Mouse (Mus musculus): Measurements from ENCODE around the gene Gtf2ird1. TPM values are rescaled to one million over a fixed set of nuclear protein-coding genes. Genes with fewer than 3 reads are reported as not detected.
"Not testable (repeated sequence)": the region's sequence is repeated elsewhere in the genome, so short reads cannot be mapped to it uniquely, and the experiment has no call there.

The Gtf2ird1 gene
- total RNA-seq, 2 experiments from 2014 or later = 5.5 to 23.1 TPM

DNA sequence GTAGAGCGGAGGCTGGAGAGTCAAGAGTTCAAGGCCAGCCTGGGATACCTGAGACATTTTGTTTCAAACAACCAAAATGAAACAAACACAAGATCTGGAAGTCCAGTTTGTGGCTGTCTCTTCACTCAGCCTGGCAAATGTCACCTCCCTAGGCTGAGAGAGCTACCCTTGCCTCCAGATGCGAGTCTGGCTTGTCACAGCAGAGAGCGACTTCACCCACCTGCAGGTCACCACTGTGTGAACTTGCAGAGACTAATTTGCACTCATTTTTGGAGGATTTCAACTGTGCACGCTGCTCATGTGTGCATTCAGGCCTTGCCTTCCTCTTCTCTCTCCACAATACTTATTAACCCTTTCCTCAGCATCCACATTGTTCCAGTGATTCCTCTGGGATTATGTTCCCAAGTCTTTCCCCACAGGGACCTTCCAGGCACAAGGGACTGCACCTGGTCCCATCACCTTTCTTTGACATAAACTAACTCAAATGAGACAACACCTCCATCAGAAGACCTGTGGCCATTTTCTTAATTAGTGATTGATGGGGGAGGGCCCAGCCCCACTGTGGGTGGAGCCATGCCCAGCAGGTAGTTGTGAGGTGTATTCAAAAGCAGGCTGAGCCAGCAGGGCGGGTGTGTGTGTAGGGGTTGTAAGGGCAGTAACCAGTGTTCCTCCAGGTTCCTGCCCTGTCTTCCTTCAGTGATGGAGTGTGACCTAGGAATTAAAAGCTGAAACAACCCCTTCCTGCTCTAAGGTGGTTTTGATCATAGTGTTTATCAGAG lies 84.8 kb downstream of the Gtf2ird1 start:
- no peak for ATAC-seq (replicated peaks; ENCODE audit: low FRiP score, low TSS enrichment, poor library complexity, severe bottlenecking)

DNA sequence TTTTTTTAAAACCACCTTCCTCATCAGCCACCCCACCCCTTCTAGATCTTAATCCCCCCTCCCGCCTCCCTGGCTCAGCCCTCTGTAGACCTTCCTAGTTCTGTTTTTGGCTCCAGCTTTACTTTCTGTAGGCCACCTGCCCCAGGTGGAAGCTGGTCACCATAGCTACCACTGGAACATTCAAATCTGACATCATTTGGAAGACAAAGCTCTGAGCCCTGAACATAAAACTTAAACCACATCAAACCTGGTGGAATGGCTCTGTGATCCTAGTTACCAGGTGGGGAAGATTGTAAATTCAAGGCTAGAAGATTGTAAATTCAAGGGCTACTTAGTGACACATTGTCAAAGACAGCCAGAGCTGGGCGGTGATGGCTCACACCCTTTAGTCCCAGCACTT lies 85.7 kb downstream of the Gtf2ird1 start:
- no peak for ATAC-seq (replicated peaks; ENCODE audit: low FRiP score, low TSS enrichment, poor library complexity, severe bottlenecking)

DNA sequence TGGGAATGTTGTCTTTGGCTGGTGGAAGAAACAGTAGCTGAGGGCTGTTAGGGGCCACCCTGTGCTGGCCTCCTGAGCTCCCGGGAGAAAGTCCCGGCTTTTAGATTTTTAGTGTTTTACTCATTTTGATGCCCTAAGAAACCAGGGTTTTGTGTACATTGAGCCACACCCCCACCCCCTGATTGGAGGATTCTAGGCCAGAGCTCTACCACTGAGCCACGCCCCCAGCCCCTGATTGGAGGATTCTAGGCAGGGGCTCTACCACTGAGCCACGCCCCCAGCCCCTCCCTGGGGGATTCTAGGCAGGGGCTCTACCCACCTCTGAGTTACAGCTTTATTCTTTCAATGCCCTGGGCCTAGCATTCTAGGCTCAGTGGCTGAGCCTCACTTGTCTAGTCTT lies 97.4 kb downstream of the Gtf2ird1 start:
- ATAC-seq (replicated peaks; ENCODE audit: low FRiP score, low TSS enrichment, poor library complexity, severe bottlenecking) = no peak

DNA sequence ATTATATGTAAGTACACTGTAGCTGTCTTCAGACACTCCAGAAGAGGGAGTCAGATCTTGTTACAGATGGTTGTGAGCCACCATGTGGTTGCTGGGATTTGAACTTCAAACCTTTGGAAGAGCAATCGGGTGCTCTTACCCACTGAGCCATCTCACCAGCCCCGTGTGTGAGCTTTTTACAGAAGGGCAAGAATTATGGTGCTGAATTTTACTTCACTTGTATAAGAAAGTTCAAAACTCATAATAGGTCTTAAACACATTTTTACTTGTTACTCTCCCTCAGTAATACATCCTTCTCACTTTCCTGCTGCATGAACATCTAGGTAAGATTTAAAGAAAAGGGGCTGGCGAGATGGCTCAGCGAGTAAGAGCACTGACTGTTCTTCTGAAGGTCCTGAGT lies 101.1 kb downstream of the Gtf2ird1 start:
- ATAC-seq (replicated peaks; ENCODE audit: low FRiP score, low TSS enrichment, poor library complexity, severe bottlenecking) = not testable (repeated sequence)

DNA sequence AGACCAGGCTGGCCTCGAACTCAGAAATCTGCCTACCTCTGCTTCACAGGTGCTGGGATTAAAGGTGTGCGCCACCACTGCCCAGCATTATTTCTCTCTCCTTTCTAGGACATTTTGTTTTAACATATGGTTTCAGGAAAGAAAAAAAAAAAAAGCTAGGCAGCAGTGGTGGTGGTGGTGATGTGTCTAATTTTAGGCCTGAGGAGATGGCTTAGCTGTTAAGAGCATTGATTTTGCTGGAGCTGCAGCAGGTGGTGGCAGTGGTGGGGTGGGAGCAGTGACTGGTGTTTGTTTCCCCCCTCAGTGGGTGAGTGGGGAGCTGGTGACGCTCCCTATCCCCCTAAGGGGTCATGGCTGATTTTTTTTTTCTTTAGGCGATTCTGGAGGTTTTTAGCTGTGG lies 103.4 kb downstream of the Gtf2ird1 start:
- no peak for ATAC-seq (replicated peaks; ENCODE audit: low FRiP score, low TSS enrichment, poor library complexity, severe bottlenecking)

DNA sequence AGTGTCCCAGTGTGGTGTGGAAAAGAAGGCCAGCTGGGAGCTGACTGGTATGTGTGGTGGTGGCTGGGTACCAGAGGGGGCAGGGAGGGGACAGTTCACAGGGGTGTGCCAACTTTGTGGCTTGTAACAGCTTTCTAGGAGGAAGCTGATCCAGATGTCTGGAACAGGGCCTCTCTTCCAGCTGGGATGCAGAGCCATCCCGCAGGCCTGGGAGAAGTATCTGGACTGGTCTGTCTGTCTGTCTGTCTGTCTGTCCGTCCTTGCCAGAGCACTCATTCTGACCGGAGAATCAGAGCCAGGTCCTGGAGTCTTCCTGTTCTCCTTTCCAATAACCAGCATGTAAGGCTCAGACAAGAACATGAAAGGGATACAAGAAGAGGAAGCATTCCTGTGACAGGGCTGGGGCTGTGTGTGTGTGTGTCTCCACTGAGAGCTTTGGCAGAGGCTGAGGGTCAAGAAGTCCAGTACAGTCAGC lies 104.0 kb downstream of the Gtf2ird1 start:
- no peak for ATAC-seq (replicated peaks; ENCODE audit: low FRiP score, low TSS enrichment, poor library complexity, severe bottlenecking)

DNA sequence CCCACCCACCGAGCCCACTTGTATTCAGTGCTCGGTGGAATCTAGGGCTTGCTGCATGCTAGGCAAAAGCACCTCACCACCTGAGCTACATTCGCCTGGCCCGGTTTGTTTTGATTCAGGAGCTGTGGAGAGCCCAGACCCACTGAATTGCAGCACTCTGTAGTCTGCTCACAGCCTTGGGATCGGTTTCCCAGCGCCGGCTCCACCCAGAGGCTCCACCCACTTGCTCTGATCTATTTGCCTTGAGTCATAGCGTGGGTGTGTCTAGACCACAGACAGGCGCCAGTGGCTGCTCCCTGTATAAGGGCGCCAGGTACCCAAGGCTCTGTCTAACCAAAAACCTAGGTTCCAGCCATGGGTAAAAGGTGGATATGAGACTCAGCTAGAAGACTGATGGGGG lies 105.9 kb downstream of the Gtf2ird1 start:
- ATAC-seq (replicated peaks; ENCODE audit: low FRiP score, low TSS enrichment, poor library complexity, severe bottlenecking) = peak; percentile 99

DNA sequence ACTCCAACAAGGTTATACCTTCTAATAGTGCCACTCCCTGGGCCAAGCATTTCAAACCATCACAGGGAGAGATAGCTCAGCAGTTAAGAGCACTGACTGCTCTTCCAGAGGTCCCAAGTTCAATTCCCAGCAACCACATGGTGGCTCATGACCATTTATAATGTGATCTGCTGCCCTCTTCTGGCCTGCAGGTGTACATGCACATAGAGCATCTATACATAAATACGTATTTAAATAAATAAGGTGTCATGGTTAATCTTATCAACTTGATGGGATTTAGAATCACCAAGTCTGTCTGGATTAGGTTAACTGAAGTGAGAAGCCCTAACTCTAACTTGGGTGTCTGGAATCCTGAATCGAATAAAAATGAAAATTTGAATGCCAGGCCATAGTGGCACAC lies 109.5 kb downstream of the Gtf2ird1 start:
- ATAC-seq (replicated peaks; ENCODE audit: low FRiP score, low TSS enrichment, poor library complexity, severe bottlenecking) = no peak

DNA sequence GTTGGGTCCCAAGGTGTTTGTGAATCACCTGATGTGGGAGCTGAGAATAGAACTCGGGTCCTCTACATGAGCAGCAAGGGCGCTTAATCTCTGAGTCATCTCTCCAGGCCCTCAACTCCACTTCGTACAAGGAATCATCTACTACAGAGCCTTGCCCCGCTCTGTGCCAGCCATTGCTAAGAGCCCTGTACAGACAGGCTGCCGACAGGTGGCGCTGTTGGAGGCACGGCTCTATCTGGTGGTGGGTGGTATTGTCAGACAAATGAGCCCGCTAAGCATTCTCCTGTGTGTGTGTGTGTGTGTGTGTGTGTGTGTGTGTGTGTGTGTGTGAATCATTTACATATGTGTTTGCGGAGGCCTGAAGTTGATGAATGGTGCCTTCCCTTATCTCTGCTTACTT lies 111.1 kb downstream of the Gtf2ird1 start:
- peak; percentile 58; the same call in 1 of the 2 replicates for ATAC-seq (replicated peaks; ENCODE audit: low FRiP score, low TSS enrichment, poor library complexity, severe bottlenecking)

DNA sequence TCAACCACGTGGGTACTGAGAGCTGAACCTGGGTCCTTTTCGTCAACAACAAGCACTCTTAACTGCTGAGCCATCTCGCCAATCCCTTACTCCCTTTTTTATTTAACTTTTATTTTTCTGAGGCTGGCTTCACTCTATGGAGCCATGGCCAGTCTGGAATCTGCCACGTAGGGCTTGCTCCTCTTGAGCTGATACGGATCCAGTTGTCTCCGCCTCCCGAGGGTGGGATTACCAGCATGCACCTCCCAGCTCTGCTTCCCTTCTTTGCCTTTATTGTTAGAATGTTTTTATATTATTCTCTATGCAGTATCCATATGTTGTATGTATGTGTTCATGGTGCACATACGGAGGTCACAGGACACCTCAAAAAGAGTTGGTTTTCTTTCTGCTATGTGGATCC lies 112.4 kb downstream of the Gtf2ird1 start:
- no peak for ATAC-seq (replicated peaks; ENCODE audit: low FRiP score, low TSS enrichment, poor library complexity, severe bottlenecking)

DNA sequence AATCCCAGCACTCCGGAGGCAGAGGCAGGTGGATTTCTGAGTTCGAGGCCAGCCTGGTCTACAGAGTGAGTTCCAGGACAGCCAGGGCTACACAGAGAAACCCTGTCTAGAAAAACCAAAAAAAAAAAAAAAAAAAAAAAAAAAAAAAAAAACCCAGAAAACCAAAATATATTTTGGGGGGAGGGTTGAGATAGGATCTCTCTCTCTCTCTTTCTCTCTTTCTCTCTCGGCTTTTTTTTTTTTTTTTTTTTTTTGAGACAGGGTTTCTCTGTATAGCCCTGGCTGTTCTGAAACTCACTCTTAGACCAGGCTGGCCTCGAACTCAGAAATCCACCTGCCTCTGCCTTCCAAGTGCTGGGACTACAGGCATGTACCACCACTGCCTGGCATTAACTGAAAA lies 113.0 kb downstream of the Gtf2ird1 start:
- not testable (repeated sequence) for ATAC-seq (replicated peaks; ENCODE audit: low FRiP score, low TSS enrichment, poor library complexity, severe bottlenecking)

DNA sequence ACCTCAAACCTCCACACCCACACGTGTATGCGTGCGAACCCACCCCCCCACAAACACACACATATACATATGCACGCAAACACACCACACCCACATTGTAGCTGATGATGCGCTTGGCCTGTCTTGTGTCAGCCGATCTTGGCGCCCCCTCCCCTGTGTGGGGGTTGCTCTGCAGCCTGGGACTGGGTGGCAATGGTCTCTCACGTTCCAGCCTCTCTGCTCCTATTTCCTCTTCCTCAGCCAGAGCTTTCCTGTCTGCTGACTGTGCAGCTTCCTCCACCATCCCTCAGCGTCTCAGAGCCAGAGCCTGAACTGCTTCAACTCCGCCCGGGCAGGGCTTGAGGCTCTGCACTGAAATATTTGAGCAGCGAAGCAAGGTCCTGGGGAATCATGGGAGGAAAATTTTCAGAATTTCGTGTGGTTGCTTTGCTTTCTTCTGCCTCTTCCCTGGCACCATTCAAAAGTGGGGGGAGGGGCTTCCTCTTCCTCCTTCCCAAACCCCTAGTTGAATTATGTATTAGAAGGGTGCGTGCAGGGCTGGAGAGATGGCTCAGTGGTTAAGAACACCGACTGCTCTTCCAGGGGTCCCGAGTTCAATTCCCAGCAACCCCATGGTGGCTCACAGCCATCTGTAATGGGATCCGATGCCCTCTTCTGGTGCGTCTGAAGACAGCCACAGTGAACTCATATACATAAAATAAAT lies 113.9 kb downstream of the Gtf2ird1 start:
- ATAC-seq (replicated peaks; ENCODE audit: low FRiP score, low TSS enrichment, poor library complexity, severe bottlenecking) = no peak

DNA sequence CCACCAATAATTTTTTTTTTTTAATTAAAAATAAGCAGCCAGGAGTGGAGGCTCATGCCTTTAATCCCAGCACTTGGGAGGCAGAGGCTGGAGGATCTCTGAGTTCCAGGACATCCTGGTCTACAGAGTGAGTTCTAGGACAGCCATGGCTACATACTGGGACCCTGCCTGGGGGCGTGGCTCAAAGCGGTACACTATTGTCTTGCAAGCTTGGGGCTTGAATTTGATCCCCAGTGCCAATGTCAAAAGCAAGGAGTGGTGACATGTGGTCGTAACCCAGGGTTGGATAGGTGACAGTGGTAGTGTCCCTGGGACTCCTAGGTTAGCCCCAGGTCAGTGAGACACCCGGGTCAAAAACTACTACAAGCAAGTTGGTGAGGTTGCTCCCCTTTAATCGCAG lies 114.8 kb downstream of the Gtf2ird1 start:
- no peak for ATAC-seq (replicated peaks; ENCODE audit: low FRiP score, low TSS enrichment, poor library complexity, severe bottlenecking)

DNA sequence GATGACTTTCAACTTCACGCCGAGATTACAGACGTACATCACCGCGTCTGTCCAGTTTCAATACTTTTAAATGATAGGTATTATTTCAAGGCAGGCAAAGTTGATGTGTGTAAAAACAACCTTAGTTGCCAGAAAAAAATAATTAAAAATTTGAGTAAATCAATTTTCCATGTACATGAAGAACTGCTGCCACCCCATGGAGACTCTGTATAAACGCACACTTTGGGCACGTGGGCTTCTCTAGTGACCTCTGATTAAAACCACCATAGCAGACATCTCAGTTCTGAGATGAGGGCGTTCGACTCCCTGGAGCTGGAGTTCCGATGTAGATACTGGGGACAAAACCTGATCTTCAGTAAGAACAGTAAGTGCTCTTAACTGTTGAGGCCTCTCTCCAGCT lies 115.2 kb downstream of the Gtf2ird1 start:
- ATAC-seq (replicated peaks; ENCODE audit: low FRiP score, low TSS enrichment, poor library complexity, severe bottlenecking) = peak; percentile 77

DNA sequence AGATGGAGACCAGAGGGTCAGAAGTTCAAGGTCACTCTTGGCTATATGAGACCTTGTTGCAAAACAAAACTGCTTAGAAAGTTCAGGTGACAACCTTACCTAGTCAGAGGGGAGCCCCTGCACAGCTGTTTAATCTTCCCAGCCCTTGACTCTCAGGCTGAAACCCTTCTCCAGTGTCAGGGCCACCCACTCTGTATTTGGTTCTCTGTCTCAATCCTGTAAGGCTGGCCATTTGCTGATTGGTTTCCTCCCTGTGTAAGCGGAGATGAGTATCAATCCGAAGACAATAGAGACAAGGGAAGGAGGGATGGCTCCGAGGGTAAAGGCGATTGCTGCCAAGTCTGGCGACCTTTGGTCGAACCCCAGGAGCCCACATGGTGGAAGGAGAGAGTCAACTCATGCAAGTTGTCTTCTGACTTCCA lies 116.4 kb downstream of the Gtf2ird1 start:
- no peak for ATAC-seq (replicated peaks; ENCODE audit: low FRiP score, low TSS enrichment, poor library complexity, severe bottlenecking)

DNA sequence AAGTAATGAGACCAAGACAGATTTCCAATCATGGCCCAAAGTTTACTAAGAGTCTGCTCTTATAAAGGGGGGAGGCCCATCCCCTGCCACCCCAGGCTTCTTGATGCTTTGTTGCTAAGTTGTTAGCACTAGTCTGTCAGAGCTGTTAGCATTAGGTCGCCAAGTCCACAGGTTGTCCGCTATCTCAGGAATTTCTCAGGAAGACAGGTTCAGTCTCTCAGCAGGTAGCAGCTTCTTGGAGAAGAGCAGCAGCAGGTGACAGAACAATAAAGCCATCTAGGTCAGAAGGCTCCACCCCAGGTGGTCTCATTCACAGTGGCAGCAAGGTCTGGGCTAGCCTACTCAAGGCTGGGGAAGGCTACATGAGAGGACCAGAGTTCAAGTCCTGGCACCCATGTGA lies 119.5 kb downstream of the Gtf2ird1 start:
- ATAC-seq (replicated peaks; ENCODE audit: low FRiP score, low TSS enrichment, poor library complexity, severe bottlenecking) = not testable (repeated sequence)

DNA sequence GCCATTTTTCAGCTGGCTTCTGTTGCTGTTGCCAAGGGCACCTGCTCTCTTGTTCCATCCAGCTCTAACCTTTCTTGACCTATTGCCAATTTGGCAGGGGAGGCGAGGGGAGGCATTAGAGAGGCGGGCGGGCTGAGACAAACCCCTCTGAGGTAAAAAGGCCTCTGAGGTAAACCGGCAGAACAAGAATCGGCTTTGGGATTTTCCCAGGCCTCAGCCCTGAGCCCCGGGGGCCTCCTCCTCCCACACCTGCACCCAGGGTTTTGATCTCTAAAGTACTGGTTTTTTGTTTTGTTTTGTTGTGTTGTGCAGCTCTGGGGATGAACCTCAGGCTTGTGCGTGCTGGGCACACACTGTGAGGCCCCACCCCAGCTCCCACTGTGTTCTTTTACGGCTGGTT lies 123.8 kb downstream of the Gtf2ird1 start:
- no peak for ATAC-seq (replicated peaks; ENCODE audit: low FRiP score, low TSS enrichment, poor library complexity, severe bottlenecking)

DNA sequence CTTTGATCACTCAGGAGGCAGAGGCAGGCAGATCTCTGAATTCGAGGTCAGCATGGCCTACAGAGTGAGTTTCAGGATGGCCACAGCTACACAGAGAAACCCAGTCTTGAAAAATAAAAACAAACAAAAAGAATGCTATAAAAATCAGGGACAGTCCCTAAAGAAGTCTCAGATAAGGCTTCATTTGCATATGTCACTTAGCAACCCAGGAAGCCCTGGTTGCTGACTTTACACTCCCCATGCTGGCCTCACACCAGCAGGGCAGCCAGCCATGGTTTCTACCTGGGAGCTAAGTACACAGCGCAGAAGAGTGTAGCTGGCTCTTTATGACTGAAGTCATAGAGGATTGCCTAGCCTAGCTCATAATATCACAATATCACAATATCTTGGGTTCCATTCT lies 126.4 kb downstream of the Gtf2ird1 start:
- ATAC-seq (replicated peaks; ENCODE audit: low FRiP score, low TSS enrichment, poor library complexity, severe bottlenecking) = 0 out of 2 replicates have a peak, but pooled peaks have one; percentile 40

DNA sequence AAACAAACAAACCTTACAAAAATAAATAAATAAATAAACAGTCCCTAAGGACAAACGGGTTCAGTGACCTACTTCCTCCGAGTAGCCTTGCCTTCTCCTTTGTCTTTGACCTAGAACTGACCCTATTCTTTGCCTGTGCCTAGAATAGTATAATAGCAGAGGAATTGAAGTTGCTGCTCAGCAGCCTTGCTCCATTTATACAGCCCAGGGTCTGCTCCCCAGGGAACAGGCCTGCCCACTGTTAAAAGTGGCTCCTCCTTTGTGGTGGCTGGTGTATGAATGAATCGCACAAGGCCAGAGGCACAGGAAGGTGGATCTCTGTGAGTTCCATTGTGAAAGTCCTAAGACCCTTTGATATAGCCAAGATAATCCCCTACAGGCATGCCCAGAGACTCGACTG lies 127.2 kb downstream of the Gtf2ird1 start:
- ATAC-seq (replicated peaks; ENCODE audit: low FRiP score, low TSS enrichment, poor library complexity, severe bottlenecking) = no peak

DNA sequence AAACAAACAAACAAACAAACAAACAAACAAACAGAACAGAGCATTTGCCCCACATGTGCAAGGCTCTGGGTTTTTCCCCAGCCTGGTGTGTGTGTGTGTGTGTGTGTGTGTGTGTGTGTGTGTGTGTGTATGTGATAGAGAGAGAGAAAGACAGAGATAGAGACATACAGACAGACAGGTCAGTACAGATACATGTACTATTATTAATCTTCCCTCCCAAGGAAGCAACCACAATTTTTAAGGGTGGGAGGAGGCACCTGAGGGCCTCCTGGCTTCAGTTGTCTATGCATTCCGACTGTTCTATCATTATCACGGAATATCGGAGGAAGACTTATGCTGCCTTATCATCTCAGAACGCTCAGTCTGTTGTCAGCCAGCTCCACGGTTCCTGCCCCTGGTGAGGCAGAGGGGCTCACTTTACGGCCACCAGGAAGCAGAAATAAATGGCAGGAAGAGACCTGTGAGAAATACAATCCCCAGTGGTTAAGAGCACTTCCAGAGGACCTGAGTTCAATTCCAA lies 128.0 kb downstream of the Gtf2ird1 start:
- no peak for ATAC-seq (replicated peaks; ENCODE audit: low FRiP score, low TSS enrichment, poor library complexity, severe bottlenecking)
